Mouse (Mus musculus) forebrain, embryonic 16.5 days (tissue): ENCODE data around the gene Bckdk. TPM values are rescaled to one million over a fixed set of nuclear protein-coding genes. Genes with fewer than 3 reads are reported as not detected.

Experiments used
- ATAC-seq: fragments of 200-750 bp; cut with Nextera tagmentation; 2 replicates; pipeline ENCODE4 v1.8.0; 2017; ENCODE audit warnings: mild to moderate bottlenecking, moderate library complexity
- H3K27ac ChIP-seq: fragments of 300-500 bp; sonication (generic); 2 replicates; pipeline ENCODE4 v1.5.1; 2014; ENCODE audit warnings: low read length, control low read depth
- H3K27me3 ChIP-seq: fragments of 300-500 bp; sonication (generic); replicated peaks from 2 replicates; pipeline ENCODE4 v1.6.1; 2014; ENCODE audit warnings: low read length; ENCODE audit not compliant: control insufficient read depth, insufficient read depth
- H3K36me3 ChIP-seq: fragments of 300-500 bp; sonication (generic); 2 replicates; pipeline ENCODE4 v1.6.1; 2014; ENCODE audit not compliant: control insufficient read depth, insufficient read depth
- H3K4me1 ChIP-seq: fragments of 300-500 bp; sonication (generic); replicated peaks from 2 replicates; pipeline ENCODE4 v1.6.1; 2014; ENCODE audit warnings: low read length; ENCODE audit not compliant: control insufficient read depth, insufficient read depth
- H3K4me2 ChIP-seq: fragments of 300-500 bp; sonication (generic); 2 replicates; pipeline ENCODE4 v1.6.1; 2014; ENCODE audit warnings: mild to moderate bottlenecking, low read length, control low read depth
- H3K4me3 ChIP-seq: fragments of 300-500 bp; sonication (generic); replicated peaks from 2 replicates; pipeline ENCODE4 v1.5.1; 2014; ENCODE audit warnings: mild to moderate bottlenecking, low read length, control low read depth
- H3K9ac ChIP-seq: fragments of 300-500 bp; sonication (generic); replicated peaks from 2 replicates; pipeline ENCODE4 v1.6.1; 2014; ENCODE audit warnings: low read depth, low read length, control low read depth
- H3K9me3 ChIP-seq: fragments of 300-500 bp; sonication (generic); 2 replicates; pipeline ENCODE4 v1.6.1; 2016; ENCODE audit warnings: low read length; ENCODE audit not compliant: control insufficient read depth
- WGBS: fragments of 180-500 bp; shearing (Covaris S2); extraction: QIAGEN DNeasy Blood & Tissue Kit; methylation state at CpG from one replicate; pipeline ENCODE4 v1.1.7; 2014; 5-methylcytosine and 5-hydroxymethylcytosine counted together
- polyA plus RNA-seq: library from polyadenylated mRNA; unstranded; fragments of >200 nt; fragmentation: Nextera tagmentation; extraction: Ambion mirVana; gene quantifications from 2 replicates; pipeline ENCODE4 v1.2.1, GENCODE M21; 2015

Gene Bckdk
- polyA plus RNA-seq, 1 experiment from 2014 or later = 81.7 TPM

DNA sequence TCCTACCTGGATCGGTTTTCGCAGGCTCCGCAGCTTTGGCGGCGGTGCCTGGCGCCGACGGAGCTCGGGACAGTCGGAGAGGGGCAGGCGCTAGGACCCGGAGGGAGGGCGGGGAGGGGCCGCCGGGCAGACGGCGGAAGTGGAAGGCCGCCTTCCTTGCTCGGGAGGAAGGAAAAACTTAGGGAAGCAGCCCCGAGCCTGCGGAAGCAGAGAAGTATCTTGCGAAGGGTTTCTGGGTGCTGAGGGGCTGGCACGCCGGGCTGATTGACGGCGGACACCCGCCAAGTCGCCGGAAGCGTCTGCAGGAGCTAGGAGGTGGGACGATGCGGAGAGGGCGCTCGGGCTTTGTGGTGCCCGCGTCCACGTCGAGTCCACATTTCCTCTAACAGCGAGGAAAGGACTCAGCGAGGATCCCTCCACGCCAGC lies 27.8 kb upstream of the Bckdk start, which contains the start of gene Zfp646:
Gene Zfp646, plus strand, starts transcription at position 181 of the 426 bp plus-strand sequence.
- Histone ChIP-seq H3K9me3 (no peaks in the 10 kb centered on the region), H3K27ac (peak within 1 kb of the TSS; percentile 100), H3K27me3 (no peaks in the 10 kb centered on the region), H3K36me3 (peaks cover 23% of the 10 kb centered on the region), H3K4me2 (peak within 1 kb of the TSS; percentile 70), H3K4me3 (peak within 1 kb of the TSS; percentile 93), H3K9ac (peak within 1 kb of the TSS; percentile 100), H3K4me1 (peaks cover 27% of the 10 kb centered on the region)
- ATAC-seq = peak; percentile 89
- WGBS = under 1% methylated on average over 41 of the region's 41 CpGs

DNA sequence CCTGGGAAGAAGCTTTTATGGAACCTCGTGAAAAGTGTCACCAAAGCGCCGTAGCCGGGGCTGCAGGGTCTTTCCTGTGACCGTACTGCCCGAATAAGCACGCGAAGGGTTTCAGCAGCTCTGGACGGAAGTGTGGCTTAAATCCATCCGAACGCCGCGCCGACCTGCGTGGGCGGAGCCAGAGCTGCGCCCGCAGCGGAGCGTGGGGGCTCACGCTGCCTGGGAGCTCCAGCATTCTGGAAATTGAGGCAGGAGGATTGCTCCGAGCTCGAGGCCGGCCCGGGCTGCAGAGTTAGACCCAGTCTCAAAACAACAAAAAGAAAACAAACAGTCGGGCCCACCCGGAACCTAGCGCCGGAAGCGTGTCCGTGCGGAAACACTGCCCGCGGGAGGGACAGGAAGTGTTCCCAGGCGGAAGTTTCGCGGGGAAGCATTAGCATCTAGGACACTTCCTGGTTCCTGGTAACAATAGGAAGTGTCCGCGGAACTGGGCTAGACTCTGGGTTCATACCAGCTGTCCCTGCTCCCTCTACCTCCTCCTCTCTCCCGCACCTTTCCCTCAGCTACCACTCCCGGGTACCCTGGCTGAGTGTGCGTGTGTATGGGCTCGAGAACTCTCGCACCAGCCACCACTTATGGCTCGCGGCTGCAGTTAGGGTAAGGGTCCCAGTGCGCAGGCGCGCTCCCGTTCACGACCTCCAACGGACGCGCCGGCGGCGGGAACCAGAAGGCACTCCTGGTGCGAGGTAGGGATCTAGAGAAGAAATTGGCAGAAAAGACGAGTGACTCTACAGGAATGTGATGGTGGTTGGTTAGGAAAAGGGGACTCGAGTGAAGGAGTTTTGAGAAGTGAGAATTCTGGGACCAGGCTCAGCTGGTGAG lies 27.2 kb upstream of the Bckdk start, which contains the start of gene Zfp668:
Gene Zfp668, minus strand, starts transcription at position 362 of the 882 bp plus-strand sequence.
- H3K9me3 ChIP-seq = no peaks in the 10 kb centered on the region
- H3K4me3 ChIP-seq = peak within 1 kb of the TSS; percentile 93
- peak; percentile 64 for ATAC-seq
- peaks cover 27% of the 10 kb centered on the region for H3K4me1 ChIP-seq
- peak within 1 kb of the TSS; percentile 70 for H3K4me2 ChIP-seq
- peak within 1 kb of the TSS; percentile 100 for H3K27ac ChIP-seq
- H3K27me3 ChIP-seq = no peaks in the 10 kb centered on the region
- H3K9ac ChIP-seq = peak within 1 kb of the TSS; percentile 100
- peaks cover 29% of the 10 kb centered on the region for H3K36me3 ChIP-seq
- WGBS = under 1% methylated on average over 60 of the region's 60 CpGs

DNA sequence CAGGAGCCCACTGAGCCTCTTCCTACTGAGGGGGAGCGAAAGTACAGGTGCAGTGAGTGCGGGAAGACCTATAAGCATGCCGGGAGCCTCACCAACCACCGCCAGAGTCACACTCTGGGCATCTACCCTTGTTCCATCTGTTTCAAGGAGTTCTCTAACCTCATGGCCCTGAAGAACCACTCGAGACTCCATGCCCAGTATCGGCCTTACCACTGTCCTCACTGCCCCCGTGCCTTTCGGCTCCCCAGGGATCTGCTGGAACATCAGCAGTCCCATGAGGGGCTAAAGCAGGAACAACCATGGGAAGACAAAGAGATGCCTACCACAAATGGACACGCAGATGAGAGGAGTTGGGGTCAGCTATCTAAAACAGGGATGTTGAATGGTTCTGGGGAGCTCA lies 24.6 kb upstream of the Bckdk start:
- H3K27ac ChIP-seq = no peak overlapping the region
- H3K4me2 ChIP-seq = no peak overlapping the region
- 98% methylated on average over 9 of the region's 9 CpGs for WGBS
- H3K9me3 ChIP-seq = no peaks in the 10 kb centered on the region
- no peaks in the 10 kb centered on the region for H3K27me3 ChIP-seq
- no peak overlapping the region for H3K9ac ChIP-seq
- peaks cover 21% of the 10 kb centered on the region for H3K4me1 ChIP-seq
- no peak overlapping the region for H3K4me3 ChIP-seq
- no peak for ATAC-seq
- peaks cover 39% of the 10 kb centered on the region for H3K36me3 ChIP-seq

DNA sequence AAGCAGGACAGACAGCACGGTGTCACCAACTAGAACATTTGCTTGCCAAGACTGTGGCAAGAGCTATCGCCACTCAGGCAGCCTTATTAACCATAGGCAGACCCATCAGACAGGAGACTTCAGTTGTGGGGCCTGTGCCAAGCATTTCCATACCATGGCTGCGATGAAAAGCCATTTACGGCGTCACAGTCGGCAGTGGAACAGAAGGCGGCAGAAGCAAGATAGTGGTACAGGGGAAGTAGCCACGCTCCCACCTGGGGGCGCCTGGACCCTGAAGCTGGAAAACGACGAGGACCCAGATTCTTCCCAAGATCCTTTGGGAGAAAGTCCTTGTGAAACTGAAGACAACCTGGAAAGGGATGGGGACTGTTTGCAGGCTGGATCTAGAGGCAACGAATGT lies 23.5 kb upstream of the Bckdk start:
- Histone ChIP-seq H3K4me3 (no peak overlapping the region), H3K9me3 (no peaks in the 10 kb centered on the region), H3K27me3 (no peaks in the 10 kb centered on the region), H3K9ac (no peak overlapping the region), H3K27ac (no peak overlapping the region), H3K4me2 (no peak overlapping the region), H3K4me1 (peaks cover 25% of the 10 kb centered on the region), H3K36me3 (peaks cover 39% of the 10 kb centered on the region)
- no peak for ATAC-seq
- 87% methylated on average over 12 of the region's 12 CpGs for WGBS

DNA sequence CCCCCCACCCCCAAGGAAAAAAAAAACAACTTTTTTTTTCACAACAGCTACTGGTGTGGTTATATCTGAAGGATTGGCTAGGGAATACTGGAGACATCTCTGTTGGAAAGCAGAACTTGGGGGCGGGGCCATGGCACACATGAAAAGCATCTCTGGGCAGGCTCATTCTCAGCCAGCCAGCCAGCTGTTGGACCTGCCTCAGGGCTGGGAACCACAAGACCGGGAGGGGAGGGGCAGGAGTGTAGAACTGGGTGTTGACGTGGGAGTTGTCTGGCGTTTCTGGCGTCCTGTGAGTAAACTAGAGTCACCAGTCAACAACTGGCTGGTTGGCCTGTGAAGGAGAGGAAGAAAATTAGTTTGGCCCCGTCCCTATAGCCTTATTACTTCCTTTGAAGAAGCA lies 17.9 kb upstream of the Bckdk start:
- H3K9ac ChIP-seq = no peak overlapping the region
- peaks cover 41% of the 10 kb centered on the region for H3K36me3 ChIP-seq
- no peak overlapping the region for H3K4me3 ChIP-seq
- H3K4me1 ChIP-seq = peaks cover 19% of the 10 kb centered on the region
- no peak overlapping the region for H3K27ac ChIP-seq
- no peaks in the 10 kb centered on the region for H3K9me3 ChIP-seq
- H3K4me2 ChIP-seq = no peak overlapping the region
- H3K27me3 ChIP-seq = no peaks in the 10 kb centered on the region
- ATAC-seq = no peak
- 74% methylated on average over 6 of the region's 6 CpGs for WGBS

DNA sequence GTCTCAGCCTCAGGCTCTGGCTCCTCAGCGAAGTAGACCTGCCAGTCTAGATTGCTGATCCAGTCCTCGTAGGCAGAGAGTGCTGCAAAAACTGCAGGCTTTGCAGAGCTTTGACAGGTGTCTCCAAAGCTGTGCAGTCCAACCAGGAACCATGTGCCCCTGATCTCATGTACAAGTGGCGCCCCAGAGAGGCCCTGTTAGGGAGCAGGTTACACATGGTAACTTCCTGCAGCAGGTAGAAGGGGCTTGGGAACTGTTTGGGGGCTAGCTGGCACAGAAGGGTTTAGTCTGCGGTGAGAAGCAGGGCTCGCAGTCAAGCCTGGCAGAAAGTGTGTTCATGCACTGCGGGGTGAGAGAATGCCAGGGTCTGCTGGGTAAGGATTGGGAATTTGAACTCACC lies 17.3 kb upstream of the Bckdk start:
- WGBS = 94% methylated on average over 6 of the region's 6 CpGs
- ATAC-seq = no peak
- Histone ChIP-seq H3K36me3 (peaks cover 35% of the 10 kb centered on the region), H3K9me3 (no peaks in the 10 kb centered on the region), H3K4me3 (no peak overlapping the region), H3K4me1 (peaks cover 19% of the 10 kb centered on the region), H3K27ac (no peak overlapping the region), H3K4me2 (no peak overlapping the region), H3K9ac (no peak overlapping the region), H3K27me3 (no peaks in the 10 kb centered on the region)

DNA sequence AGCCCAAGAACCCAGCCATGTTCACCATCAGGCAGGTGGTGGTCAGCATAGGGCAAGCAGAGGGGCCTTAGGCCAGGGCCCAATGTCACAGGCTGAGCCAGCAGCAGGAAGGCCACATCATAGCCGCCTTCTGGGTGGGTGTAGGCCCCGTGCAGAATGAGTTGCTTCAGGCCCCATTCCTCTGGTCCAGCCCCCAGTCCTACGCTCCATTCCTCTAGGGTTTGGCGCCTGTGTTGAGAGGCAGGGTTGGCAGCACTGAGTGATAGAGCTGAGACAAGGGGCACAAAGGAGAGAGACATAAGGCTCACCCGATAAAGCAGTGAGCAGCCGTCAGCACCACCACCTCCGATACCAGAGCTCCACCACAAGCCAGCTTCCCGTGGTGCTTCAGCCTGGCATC lies 16.7 kb upstream of the Bckdk start:
- ATAC-seq = no peak
- H3K4me1 ChIP-seq = peaks cover 19% of the 10 kb centered on the region
- no peaks in the 10 kb centered on the region for H3K27me3 ChIP-seq
- H3K27ac ChIP-seq = no peak overlapping the region
- no peak overlapping the region for H3K4me2 ChIP-seq
- peaks cover 33% of the 10 kb centered on the region for H3K36me3 ChIP-seq
- no peak overlapping the region for H3K4me3 ChIP-seq
- no peak overlapping the region for H3K9ac ChIP-seq
- WGBS = 88% methylated on average over 8 of the region's 8 CpGs
- no peaks in the 10 kb centered on the region for H3K9me3 ChIP-seq

DNA sequence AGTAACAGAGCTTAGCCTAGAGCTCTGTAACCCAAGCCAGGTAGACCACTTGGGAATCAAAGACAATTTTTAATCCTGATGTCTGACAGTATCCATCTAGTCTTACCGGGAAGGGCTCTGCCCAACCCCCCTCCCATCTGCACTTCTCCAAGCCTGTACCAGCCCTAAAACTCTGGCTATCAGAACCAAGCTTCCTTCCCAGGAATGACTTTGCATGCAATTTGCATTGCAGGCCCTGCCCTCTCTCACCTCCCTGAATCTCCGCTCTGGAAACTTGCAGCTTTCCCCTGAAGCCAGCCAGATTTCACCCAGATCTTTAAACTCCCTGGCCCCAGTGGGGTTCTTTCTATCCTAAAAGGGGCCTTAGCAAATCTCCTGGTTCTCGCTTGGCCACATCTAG lies 16.1 kb upstream of the Bckdk start:
- Histone ChIP-seq H3K9me3 (no peaks in the 10 kb centered on the region), H3K4me3 (no peak overlapping the region), H3K36me3 (peaks cover 35% of the 10 kb centered on the region), H3K4me1 (peaks cover 19% of the 10 kb centered on the region), H3K4me2 (no peak overlapping the region), H3K9ac (no peak overlapping the region), H3K27ac (no peak overlapping the region), H3K27me3 (no peaks in the 10 kb centered on the region)
- ATAC-seq = no peak
- 81% methylated on average over 3 of the region's 3 CpGs for WGBS

DNA sequence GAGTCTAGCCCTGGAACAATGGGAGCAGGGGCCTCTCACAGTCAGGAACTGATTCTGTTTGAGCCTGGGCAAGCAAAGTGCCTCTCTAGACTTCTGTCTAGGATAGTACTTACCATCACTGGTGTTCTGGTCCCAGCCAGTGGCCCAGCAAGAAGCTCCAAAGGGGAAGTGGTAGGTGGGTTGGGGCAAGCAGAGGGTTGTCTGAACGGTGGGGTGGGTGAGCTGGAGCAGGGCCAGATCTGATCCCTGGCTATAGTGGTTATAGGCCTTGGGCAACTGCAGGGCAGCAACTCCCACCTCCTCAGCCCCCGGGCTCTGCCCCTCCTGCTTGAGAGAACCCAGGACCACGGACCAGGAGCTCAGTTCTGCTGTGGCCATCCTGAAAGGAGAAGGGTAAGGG lies 15.1 kb upstream of the Bckdk start:
- Histone ChIP-seq H3K36me3 (peaks cover 27% of the 10 kb centered on the region), H3K4me2 (no peak overlapping the region), H3K4me3 (no peak overlapping the region), H3K9ac (no peak overlapping the region), H3K4me1 (peaks cover 15% of the 10 kb centered on the region), H3K27me3 (no peaks in the 10 kb centered on the region), H3K27ac (no peak overlapping the region), H3K9me3 (no peaks in the 10 kb centered on the region)
- 74% methylated on average over 3 of the region's 3 CpGs for WGBS
- ATAC-seq = no peak
